Mouse (Mus musculus) midbrain, embryonic 14.5 days (tissue): Measurements from ENCODE around the gene Ago3. TPM values are rescaled to one million over a fixed set of nuclear protein-coding genes. Genes with fewer than 3 reads are reported as not detected.

ENCODE experiments used
- ATAC-seq: fragments of 200-750 bp; cut with Nextera tagmentation; 2 replicates; pipeline ENCODE4 v1.8.0; 2017; ENCODE audit warnings: moderate number of reproducible peaks, moderate library complexity; ENCODE audit not compliant: low FRiP score, low TSS enrichment
- DNase-seq: peaks from one replicate; pipeline ENCODE4 v3.0.0-alpha.2; 2015
- H3K27ac ChIP-seq: fragments of 300-500 bp; sonication (generic); replicated peaks from 2 replicates; pipeline ENCODE4 v1.5.1; 2014; ENCODE audit warnings: mild to moderate bottlenecking, low read depth, low read length, moderate library complexity
- H3K27me3 ChIP-seq: fragments of 300-500 bp; sonication (generic); 2 replicates; pipeline ENCODE4 v1.6.1; 2014; ENCODE audit warnings: low read length, control low read depth, mixed read lengths; ENCODE audit not compliant: control insufficient read depth, insufficient read depth
- H3K36me3 ChIP-seq: fragments of 300-500 bp; sonication (generic); 2 replicates; pipeline ENCODE4 v1.6.1; 2014; ENCODE audit warnings: low read length, control low read depth; ENCODE audit not compliant: control insufficient read depth, insufficient read depth
- H3K4me1 ChIP-seq: fragments of 300-500 bp; sonication (generic); 2 replicates; pipeline ENCODE4 v1.6.1; 2014; ENCODE audit warnings: mild to moderate bottlenecking, antibody characterized with exemption, low read length, control low read depth; ENCODE audit not compliant: control insufficient read depth, insufficient read depth
- H3K4me2 ChIP-seq: fragments of 300-500 bp; sonication (generic); 2 replicates; pipeline ENCODE4 v1.6.1; 2014; ENCODE audit warnings: mild to moderate bottlenecking, low read length, moderate library complexity
- H3K4me3 ChIP-seq: fragments of 300-500 bp; sonication (generic); replicated peaks from 2 replicates; pipeline ENCODE4 v1.5.1; 2014; ENCODE audit warnings: low read depth, low read length
- H3K9ac ChIP-seq: fragments of 300-500 bp; sonication (generic); replicated peaks from 2 replicates; pipeline ENCODE4 v1.6.1; 2014; ENCODE audit warnings: mild to moderate bottlenecking, low read length, moderate library complexity
- H3K9me3 ChIP-seq: fragments of 300-500 bp; sonication (generic); 2 replicates; pipeline ENCODE4 v1.6.1; 2016; ENCODE audit warnings: low read length, control low read depth, mixed read lengths; ENCODE audit not compliant: control insufficient read depth
- WGBS: fragments of 180-500 bp; shearing (Covaris S2); extraction: QIAGEN DNeasy Blood & Tissue Kit; methylation state at CpG from one replicate; pipeline ENCODE4 v1.1.7; 2014; 5-methylcytosine and 5-hydroxymethylcytosine counted together
- polyA plus RNA-seq: library from polyadenylated mRNA; unstranded; fragments of >200 nt; fragmentation: Nextera tagmentation; extraction: Ambion mirVana; gene quantifications from 2 replicates; pipeline ENCODE4 v1.2.1, GENCODE M21; 2014

Gene Ago3
- polyA plus RNA-seq, 1 experiment from 2014 or later: 14.8 TPM

DNA sequence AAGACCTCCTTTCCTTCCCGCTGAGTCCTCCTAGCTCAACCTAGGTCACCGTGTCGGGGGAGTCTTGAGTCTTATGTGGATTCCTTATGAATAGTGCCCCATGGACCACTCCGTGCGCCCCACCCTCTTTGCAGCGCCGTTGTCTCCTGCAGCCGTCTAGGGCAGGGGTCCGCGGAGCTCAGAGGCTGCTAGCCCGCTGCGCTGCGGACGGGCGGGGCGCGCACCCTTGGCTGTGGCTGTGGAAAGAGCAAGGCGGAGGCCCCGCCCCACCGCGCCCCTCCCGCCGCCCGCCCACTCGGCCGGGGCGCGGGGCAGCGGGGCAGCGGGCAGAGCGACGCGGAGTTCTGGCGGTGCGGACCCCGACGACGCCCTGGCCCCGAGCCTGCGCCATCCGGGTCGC lies 142.9 kb downstream of the Ago3 start, which contains the start of gene Col8a2:
TSS of gene Col8a2 (plus strand) at position 302 of the 400 bp plus-strand sequence.
- H3K9ac ChIP-seq: peak within 1 kb of the TSS; percentile 20; the same call in 1 of the 2 replicates
- no peaks in the 10 kb centered on the region for H3K36me3 ChIP-seq
- WGBS: 3% methylated on average over 42 of the region's 42 CpGs
- peak within 1 kb of the TSS; percentile 48 for H3K4me2 ChIP-seq
- H3K4me1 ChIP-seq: no peaks in the 10 kb centered on the region
- H3K27ac ChIP-seq: no peak within 1 kb of the TSS
- peak within 1 kb of the TSS; percentile 24 for H3K4me3 ChIP-seq
- H3K27me3 ChIP-seq: peaks cover 33% of the 10 kb centered on the region
- no peaks in the 10 kb centered on the region for H3K9me3 ChIP-seq
- DNase-seq (no peak), ATAC-seq (no peak)

DNA sequence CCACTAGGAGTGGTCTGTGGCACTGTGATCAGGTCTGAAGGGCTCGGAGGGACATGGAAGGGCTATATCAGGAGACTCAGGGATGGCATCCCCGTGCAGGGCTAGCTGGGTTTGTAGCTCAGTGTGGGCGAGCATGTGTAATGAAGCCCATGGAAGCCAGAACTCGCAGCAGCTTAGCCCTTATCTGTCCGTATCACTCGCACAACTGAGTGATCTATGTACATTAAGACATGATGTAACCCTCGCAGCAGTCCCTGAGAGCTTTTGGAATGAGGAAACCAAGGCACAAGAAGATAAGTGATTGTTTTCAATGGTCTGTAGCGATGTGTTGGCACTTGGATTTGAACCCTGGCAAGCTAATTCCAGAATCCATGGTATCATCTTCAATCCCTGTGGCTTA lies 145.8 kb downstream of the Ago3 start:
- DNase-seq (no peak), ATAC-seq (no peak)
- Histone ChIP-seq H3K4me3 (no peak overlapping the region), H3K4me2 (no peak overlapping the region), H3K27me3 (peaks cover 30% of the 10 kb centered on the region), H3K9me3 (no peaks in the 10 kb centered on the region), H3K36me3 (no peaks in the 10 kb centered on the region), H3K27ac (no peak overlapping the region), H3K9ac (no peak overlapping the region), H3K4me1 (no peaks in the 10 kb centered on the region)
- WGBS: 89% methylated on average over 8 of the region's 8 CpGs

DNA sequence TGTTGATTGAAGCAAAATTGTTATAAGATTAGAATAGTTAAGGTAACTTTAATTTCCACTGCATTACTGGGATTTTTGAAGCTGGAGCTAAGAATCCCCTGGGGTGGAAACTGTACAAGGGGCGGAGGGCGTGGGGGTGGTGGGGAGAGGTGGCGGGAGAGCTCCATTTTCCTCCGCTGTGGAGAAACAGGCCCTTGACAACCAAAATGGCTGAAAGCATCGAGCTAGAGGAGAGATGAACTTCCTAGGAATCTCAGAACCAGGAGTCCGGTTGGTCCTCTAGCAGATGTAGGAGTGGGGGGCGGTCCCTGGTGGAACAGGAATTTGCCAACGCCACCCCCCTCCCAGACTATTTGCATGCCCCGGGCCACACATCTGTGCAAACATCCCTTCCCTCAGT lies 147.7 kb downstream of the Ago3 start:
- WGBS: 71% methylated on average over 9 of the region's 9 CpGs
- no peaks in the 10 kb centered on the region for H3K9me3 ChIP-seq
- no peaks in the 10 kb centered on the region for H3K4me1 ChIP-seq
- no peak for ATAC-seq
- no peaks in the 10 kb centered on the region for H3K36me3 ChIP-seq
- H3K9ac ChIP-seq: no peak overlapping the region
- H3K27ac ChIP-seq: no peak overlapping the region
- peaks cover 12% of the 10 kb centered on the region for H3K27me3 ChIP-seq
- H3K4me3 ChIP-seq: no peak overlapping the region
- H3K4me2 ChIP-seq: no peak overlapping the region
- DNase-seq: no peak

Other genes starting within 250 kb of the Ago3 start
- 113 and 167 TPM in 2 replicates for gene Thrap3, start 226.8 kb downstream of the Ago3 start, polyA plus RNA-seq
- gene Map7d1, start 173.2 kb downstream of the Ago3 start, polyA plus RNA-seq: 78.3 and 85.3 TPM in 2 replicates
- gene Trappc3, start 167.2 kb downstream of the Ago3 start, polyA plus RNA-seq: 37.1 and 124 TPM in 2 replicates
- gene Col8a2, start 142.8 kb downstream of the Ago3 start, polyA plus RNA-seq: 0.57 and 1.1 TPM in 2 replicates
- 64.2 and 76.6 TPM in 2 replicates for gene Adprhl2, start 107.9 kb downstream of the Ago3 start, polyA plus RNA-seq
- gene Tekt2, start 103.9 kb downstream of the Ago3 start, polyA plus RNA-seq: 7.4 and 9.7 TPM in 2 replicates
- gene Ago1, start 39.0 kb upstream of the Ago3 start, polyA plus RNA-seq: 21.7 and 22.4 TPM in 2 replicates
- 11.8 and 12.4 TPM in 2 replicates for gene Ago4, start 103.9 kb upstream of the Ago3 start, polyA plus RNA-seq
- gene Clspn, start 127.4 kb upstream of the Ago3 start, polyA plus RNA-seq: 5.0 and 8.1 TPM in 2 replicates
- gene 5730409E04Rik, start 180.3 kb upstream of the Ago3 start, polyA plus RNA-seq: 8.1 and 14.5 TPM in 2 replicates
- 442 and 480 TPM in 2 replicates for gene Psmb2, start 248.1 kb upstream of the Ago3 start, polyA plus RNA-seq